Mouse (Mus musculus) 3T3-L1 (cell line): ENCODE measurements around the gene Tmc3.

ENCODE experiments used
- DNase-seq: peaks from one replicate; pipeline ENCODE4 v3.0.0-alpha.2; 2015; ENCODE audit warnings: low read depth, low spot score

Gene Tmc3

DNA sequence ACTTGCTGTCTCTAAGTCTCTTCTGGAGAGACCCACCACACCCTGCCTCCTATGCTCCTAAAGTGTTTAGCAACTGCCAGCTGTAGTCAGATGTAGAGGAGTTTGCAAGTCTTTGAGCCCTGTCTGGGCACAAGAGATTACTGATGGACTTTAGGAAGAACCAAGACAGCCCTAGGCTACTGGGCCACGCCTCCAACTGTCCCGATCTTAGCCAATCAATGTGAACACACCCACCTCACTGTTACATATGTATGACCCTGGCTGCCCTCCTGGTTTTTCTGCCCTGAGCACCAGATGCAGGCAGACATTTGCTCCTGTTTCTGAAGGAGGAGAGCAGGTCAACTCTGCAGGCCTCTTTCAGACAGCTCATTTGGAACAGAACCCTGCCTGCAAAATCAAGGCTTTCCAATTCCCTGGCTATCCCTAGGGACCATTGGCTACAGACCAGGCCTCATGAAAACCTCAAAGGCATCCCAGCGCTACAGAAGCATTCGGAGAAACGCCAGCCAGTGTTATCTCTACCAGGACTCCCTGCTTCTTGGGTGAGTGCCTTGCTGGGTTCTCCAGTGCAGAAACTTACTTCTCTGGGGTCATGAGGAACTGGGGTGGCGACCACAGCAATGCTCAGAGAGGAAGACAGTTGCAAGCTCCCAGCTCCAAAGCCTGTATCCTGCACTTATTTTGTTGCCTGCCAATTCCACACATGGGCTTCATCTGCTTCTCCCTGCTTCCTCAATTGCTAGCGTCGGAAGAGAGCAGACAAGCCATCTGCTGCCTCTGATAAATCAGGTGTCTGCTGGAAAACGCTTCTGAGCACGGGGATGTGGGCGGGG is at the start of gene Tmc3:
TSS of gene Tmc3 (plus strand) at position 289 of the 833 bp plus-strand sequence.
- DNase-seq: peak; percentile 28

DNA sequence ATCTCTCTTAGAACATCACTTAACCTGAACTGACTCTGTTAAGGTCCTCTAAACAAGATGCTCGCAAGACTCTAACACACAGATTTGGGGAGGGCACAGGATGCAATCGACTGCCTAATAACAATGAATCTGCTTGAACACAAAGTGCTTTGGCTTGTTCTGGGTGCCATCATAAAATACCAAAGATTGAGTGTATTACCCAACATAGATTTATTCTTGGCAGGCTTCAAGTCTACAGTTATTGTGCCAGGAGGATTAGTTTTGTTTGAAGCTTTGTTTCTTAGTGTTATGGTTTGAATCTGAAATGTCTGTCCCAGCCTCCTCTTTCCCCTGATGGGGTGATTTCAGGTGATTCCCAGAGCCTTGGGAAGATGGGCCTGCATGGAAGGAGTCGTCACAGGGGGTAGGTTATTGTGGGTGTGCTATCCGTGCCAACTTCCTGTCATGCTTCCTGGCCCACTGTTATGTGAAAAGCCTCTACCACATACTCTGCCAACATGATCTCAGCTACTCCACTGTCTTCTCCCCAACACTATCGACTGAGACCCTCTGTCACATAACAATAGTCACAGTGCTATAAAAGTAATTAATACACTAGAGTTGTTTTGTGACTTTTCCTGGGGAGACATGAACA is 43.1 kb upstream of the Tmc3 start:
- no peak for DNase-seq

DNA sequence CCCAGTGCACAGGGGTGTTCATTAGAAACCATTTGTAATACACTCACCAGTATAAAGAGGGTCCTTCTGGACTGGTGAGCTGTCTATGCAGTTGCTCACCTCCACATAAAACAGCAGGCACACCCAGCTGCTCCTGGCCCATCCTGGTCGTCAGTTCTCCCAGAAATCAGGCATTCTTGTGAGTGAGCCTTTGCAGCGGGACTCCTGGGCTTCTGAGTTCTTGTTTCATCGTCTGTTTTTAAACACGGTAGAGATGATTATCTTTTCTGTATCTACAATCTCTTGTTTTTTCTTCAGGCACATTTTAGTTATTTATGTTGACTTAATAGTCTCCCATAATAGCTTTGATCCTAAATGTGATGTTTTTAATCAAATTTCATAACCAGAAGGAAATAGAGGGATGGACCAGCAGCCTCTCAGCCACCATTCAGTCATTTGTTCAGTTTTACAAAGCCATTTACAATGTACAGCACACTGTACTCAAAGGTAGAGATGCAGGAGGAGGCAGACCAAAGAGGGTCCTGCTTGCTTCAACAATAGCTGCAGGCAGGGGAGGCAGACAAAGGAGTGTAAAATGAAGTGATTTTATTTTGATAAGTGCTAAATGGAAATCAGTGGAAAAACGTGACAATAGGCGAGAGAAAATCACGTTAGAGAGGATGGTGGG is 35.9 kb upstream of the Tmc3 start:
- no peak for DNase-seq

DNA sequence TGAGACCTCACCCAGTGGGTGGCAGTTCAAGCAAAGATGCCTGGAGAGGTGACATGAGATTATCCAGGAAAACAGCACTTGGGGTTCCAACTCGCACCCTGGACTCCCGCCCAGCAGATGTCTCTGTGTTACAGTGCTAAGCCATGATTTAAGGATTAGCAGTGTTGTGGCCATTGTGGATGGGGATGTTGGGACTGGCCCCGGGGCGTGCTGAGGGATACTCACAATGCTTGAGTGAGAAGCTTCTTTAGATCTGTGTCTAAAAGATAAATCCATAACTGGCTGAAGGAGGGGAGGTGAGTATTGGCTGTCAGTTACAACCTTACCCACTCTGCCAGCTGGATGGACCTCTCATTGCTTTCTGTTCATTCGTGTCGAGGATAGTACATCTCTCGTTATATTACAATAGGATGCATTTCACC is 35.4 kb upstream of the Tmc3 start:
- no peak for DNase-seq

DNA sequence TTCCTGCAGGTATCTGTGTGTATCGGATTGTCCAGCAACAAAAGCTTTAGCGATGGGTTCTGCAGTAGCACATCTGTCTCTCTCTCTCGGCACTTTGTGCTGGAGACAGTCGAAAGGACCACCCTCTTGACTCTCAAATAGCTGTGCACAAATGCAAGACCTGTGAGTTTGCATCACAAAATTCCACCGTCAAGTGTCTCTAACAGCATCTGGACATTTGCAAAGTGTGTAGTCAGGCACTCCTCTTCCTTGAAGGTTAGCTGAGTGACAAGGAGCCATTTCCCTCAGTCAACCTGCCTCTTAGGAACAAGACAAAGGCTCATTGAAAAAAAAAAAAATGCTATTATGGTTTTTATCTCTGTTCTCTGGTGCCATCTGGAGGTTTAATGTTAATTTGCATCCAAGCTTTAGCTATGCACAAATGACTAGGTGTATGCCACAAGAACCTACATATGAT is 34.7 kb upstream of the Tmc3 start:
- DNase-seq: peak; percentile 71

DNA sequence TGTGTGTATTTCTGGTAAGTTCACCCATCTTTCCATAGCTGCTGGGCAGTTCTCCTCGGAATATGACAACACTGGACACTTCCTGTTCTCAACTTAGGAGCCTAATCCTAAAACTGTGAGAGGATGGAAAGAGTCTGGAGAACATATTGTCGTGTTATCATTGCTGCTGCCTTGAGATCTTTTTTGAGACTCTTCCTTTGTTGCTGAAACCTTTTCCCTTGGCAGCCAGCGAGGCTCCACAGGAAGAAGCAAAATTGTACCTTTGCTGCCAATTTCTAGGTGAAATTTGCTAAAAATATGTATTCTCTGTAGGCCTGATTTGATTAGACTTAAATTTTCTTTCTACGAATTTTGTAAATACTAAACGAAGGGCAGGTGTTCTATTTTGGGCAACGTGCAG is 30.2 kb upstream of the Tmc3 start:
- DNase-seq: no peak

DNA sequence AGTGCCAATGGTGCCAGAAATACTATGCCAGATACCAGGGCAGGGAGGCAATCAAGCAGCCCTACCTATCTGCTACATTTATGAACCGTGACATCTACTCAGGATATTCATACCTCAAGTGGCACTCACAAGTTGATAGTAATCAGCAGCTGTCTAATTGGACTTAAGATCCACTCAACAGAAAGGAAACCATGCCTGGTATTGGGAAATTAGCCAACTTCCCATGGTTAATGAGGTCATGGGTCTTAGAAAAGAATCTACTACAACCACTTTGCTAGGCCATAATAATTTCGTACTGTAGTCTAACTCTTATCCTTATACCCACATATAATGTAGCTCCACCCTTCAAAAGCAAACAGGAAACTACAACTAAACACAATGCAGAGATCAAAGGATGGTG is 28.2 kb upstream of the Tmc3 start:
- DNase-seq: no peak

DNA sequence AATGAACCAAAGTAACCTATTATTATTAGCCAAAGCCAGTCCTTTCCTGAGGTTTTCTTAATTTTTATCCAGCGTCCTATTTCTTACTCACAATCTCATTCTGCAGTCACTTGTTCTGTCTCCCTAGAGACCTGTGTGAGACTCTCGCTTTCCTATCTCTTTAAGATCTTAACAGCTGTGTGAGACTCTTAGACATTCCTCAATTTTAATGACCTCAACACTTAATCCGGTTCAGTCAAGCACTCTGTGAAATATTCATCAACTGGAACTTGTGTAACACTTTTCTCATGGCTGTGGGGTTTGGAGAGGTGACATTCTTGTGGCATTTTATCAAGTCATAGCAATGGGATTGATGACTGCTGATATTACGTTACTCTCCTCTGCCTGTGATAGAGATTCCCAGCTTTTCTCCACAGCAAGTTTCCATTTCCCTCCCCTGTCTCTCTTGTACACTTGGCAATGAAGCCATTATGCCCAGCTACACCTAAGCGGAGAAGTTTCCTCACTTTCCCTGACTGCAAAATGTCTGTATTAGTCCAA is 25.9 kb upstream of the Tmc3 start:
- no peak for DNase-seq

DNA sequence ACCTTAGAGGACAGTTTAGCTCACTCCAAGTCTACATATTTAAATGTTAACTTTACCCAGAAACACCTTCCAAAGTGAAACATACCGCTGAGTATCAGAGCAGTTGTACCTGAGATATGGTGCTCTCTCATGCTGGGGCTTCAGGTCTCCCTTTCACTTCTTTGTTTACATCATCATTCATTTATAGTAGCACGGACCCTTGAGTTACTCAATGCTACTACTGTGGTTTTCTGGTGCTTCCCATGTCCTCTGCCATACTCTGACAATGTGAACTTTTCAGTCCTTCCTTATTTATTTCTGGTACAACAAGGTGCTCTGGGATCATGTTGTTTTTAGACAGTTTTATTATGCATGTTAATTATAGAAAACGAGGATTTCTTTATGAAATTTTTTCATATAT is 25.2 kb upstream of the Tmc3 start:
- no peak for DNase-seq

DNA sequence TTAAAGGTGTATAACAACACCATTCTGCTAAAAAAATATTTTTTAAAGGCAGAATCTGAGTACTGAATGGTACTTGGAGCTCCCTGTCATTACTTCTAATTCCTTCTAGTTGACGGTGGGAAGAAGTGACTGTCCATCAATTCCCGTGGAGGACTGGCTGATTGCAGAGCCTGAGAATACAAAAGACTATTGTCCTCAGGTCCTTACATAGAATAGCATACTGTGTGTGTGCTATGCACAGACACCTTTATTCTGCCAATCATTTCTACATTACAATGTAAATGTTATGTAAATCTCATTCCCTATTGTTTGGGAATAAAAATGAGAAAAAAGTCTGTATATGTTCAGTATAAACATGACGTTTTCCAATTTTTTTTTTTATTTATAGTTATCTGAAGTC is 22.9 kb upstream of the Tmc3 start:
- no peak for DNase-seq

DNA sequence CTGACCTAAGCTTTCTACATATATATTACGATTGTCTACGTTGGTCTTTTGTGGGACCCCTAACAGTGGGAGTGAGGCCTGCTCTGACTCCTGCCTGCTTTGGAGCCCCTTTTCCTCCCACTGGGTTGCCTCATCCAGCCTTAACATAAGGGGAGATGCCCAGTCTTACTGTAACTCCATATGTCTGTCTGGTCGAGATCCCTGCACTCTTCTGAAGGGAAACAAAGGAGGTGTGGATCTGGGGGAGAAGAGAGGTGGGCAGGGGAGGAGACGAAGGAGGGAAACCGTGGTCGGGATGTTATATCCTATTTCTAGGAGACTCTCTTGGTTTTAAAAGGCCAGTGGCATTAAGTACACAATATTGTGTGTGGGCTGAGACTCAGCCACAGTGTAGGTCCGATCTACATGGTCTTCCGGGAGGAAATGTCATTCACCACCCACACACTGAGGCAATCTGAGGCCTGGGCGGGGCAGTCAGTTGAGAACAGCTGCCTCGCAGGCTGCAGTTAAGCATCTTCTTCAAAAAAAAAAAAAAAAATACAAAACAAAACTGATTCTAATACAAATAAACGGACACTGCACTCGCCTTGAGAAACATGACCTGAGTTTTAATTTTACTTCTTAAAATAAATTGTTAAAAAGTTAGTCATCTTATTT is 20.0 kb upstream of the Tmc3 start:
- DNase-seq: peak; percentile 69

DNA sequence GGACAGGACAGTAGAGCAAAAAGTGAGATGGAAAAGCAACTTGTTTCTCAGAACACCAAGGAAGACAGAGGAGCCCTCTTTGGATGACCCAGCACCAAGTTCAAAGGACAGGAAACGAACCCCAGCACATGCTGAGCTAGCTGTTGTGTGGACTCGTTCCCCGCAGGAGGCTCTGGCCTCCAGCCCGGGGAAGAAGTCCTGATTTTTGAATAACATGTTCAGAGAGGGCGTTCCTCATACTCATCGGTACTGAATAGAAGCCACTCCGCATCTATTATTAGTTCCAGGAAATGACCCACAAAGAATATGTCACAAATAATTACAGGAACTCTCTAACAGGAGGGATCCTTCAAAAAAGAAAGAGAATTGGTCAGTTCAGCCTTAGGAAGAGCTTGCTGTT is 18.8 kb upstream of the Tmc3 start:
- DNase-seq: no peak

DNA sequence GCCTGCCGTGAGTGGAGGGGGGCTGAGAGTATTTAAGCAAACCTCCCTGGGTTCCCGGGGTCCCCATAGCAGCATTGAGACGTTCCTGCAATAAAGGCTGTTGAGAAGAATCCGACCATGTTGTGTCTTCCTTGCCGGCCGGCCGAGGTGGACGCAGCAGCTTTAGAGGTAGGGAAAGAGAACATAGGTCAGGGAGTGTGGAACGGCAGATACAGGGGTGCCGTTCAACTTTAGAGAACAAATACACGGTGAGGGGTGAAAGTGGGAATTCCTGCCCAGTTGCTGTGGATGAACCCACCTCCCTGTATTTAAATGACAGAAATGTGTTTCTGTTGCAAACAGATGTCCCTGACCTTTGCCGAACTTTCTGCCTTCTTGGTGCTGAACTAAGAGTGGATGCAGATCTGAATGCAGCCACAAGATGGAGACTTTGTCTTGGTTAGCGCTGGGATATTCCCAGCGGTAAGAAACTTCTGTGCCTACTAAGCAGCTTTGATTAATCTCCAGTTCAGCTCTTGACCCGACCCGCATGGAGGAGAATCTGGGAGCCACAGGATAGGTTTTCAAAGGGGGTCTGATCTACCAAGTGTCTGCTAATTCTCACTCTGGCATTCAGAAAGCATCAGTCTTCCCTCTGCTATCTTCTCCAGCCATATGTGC is 16.8 kb upstream of the Tmc3 start:
- DNase-seq: peak; percentile 62

DNA sequence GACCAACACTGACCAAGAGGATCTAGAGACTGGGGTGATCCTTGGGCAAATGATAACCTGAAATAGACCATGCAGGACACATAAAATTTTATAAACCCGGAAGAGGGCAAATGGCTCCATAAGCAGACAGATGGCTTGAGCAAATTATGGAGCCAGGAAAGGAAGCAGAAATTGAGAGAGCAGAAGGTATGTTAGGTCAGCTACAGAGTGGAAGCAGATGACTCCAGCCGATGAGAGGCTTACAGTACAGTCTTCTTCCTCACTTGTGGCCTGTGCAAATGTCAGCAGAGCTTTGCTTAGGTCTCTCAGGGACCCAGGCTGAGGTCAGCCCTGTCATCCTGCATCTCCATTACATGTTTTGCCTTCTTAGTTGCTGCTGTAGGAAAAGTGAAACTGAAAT is 15.9 kb upstream of the Tmc3 start:
- DNase-seq: no peak

DNA sequence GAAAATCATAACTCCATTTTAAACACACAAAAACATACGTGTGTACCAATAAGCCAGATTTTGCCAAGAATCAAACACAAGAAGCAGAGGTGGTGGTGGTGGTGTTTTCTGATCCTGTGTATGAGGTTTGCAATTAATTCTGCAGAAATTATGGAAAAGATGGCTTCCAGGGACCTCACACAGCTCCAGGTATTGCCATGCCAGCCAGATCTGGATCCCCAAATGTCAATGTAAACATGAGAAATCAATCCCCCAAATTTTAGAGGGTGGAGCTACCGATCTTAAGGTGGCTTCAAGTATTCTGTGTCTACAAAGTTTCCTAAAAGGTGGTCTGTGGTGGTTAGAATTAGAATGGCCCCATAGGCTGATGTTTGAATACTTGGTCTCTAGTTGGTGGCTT is 15.3 kb upstream of the Tmc3 start:
- no peak for DNase-seq

DNA sequence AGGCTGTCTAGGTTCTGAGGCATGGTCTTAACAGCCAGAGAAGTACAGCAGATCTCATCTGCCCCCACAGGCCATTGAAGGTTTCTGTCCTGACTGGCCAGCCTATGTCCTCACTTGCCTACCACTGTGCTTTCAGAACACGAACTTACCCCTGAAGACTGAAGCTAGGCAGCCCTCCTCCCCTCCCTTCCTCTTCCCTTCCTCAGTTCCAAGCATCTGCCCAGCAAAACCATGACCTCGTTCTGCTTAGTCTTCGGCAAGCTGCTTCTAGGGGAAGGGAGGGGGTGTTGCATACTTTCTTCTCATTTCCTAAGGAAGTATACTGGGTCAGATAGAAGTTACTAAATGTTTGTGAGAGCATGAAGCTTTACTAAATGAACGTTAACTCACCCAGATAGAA is 13.7 kb upstream of the Tmc3 start:
- no peak for DNase-seq

DNA sequence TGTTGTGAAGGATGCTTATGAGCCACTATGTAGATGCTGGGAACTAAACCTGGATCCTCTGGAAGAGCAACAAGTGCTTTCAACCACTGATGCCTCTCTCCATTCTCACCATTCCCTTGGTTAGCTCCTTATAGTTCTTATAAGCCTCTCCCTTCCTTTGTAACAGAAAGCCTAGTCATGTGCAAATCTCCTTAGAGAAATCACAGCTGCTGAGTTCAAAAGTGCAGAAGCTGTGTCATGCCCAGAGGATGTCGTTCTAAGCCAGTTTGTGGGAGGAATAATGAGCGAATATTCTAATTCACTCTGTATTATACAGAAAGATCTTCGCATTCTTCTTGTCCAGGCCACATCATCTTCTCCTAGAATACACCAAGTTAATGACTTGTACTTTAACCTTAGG is 12.8 kb upstream of the Tmc3 start:
- no peak for DNase-seq

DNA sequence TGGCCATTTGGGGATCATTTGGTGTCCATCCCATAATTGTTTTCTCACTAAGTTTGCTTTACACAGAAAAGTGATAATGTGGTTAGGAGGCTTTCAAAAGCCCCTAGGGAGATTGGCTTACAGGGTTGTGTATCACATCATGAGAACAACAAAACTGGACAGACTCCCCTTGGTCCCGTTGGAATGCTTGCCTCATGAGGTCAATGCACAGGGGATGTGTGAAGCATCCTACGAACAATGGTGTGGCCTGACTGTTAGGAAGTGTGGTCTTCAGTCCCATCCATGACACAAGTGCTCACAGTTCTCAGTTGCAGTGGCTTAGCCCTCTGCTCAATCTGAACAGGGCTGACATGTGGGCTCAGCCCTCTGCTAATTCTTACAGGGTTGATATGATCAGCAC is 12.3 kb upstream of the Tmc3 start:
- no peak for DNase-seq

DNA sequence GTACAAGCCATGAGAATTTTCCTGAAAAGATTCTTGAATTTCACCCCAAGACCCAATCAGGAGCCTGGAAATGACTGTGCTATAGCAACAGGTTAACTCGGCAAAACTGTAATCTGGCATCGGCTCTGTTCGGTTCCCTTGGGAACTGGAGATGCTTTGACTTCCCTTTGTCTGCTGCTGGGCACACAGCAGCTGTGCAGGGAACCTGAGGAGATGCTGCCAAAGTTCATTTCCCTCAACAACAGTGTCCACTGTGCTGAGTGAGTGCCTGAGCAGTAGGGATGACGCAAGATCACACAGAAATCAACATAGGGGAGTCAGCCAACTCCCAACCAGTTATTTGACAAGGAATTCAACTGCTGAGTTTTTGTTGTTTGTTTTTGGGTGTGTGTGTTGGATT is 3.8 kb upstream of the Tmc3 start:
- DNase-seq: peak; percentile 29

DNA sequence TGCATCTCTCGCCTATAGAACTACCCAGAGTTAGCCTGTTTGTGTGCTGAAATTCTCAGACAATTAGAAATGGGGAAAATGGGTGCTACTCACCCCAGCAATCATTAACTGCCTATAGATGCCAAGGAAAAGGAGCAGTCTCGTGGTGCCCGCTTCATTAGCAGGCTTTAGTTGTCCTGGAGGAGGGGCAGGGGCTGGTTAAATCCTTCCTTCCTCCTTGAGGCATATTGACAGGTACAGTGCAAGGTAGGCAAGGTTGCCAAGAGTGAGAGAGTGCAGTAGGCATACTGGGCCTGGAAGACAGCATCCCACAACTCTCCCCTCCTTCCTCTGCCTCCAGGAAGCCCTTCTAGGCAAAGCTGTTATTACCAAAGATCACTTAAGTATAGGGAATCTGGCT is 9.3 kb downstream of the Tmc3 start:
- DNase-seq: no peak

DNA sequence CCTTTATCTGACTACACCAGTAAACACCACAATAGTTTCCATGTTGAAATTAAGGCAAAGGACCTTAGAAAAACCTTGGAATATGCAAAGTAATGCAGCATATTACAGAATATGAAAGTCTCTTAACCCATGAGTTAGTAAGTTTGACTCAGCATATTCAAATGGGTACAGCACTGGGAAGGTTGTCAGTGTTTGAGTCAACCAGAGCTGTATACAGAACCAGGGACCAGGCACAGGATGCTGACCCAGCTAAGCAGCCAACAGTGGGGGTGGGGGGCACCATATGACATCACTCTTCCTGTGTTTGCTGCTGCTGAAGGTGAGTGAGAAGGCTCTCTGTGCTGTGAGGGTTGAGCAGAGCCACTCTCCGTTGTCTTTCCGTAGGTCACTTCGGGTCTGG is 12.3 kb downstream of the Tmc3 start:
- no peak for DNase-seq
